Mouse (Mus musculus): ENCODE data around the gene Zyx.

Gene Zyx

GRCm38 (mm10) chr6:42395960-42396809 lies 46.8 kb downstream of the Zyx start:
- DNase-seq (ENCODE audit: low read depth, low spot score): peak; percentile 100

GRCm38 (mm10) chr6:42397041-42397657 lies 47.7 kb downstream of the Zyx start:
- DNase-seq (ENCODE audit: low read depth, low spot score): peak; percentile 65

- no peak for DNase-seq (ENCODE audit: low read depth, low spot score)
These were observed 48.9 kb downstream of the Zyx start for GRCm38 (mm10) chr6:42398285-42398684.

- no peak for DNase-seq (ENCODE audit: low read depth, low spot score)
These were observed 49.6 kb downstream of the Zyx start for GRCm38 (mm10) chr6:42398998-42399397.

- no peak for DNase-seq (ENCODE audit: low read depth, low spot score)
These were observed 50.5 kb downstream of the Zyx start, which contains the start of gene Tas2r143 for GRCm38 (mm10) chr6:42399938-42400337. TSS of gene Tas2r143 (plus strand) at chr6:42400238.

GRCm38 (mm10) chr6:42405134-42405533 lies 55.7 kb downstream of the Zyx start, which contains the start of gene Tas2r135:
TSS of gene Tas2r135 (plus strand) at chr6:42405434.
- DNase-seq (ENCODE audit: low read depth, low spot score): no peak
